Mouse (Mus musculus) hindbrain, embryonic 15.5 days (tissue): ENCODE results near the gene Islr2. TPM values are rescaled to one million over a fixed set of nuclear protein-coding genes. Genes with fewer than 3 reads are reported as not detected.

Experiments
- ATAC-seq: fragments of 200-750 bp; cut with Nextera tagmentation; 2 replicates; pipeline ENCODE4 v1.8.0; 2017; ENCODE audit warnings: low read depth, moderate number of reproducible peaks, moderate TSS enrichment; ENCODE audit not compliant: low FRiP score
- H3K27ac ChIP-seq: fragments of 300-500 bp; sonication (generic); replicated peaks from 2 replicates; pipeline ENCODE4 v1.5.1; 2015; ENCODE audit warnings: mild to moderate bottlenecking, inconsistent platforms
- H3K27me3 ChIP-seq: fragments of 300-500 bp; sonication (generic); 2 replicates; pipeline ENCODE4 v1.6.1; 2015; ENCODE audit warnings: control low read depth, inconsistent platforms
- H3K36me3 ChIP-seq: fragments of 300-500 bp; sonication (generic); 2 replicates; pipeline ENCODE4 v1.6.1; 2015; ENCODE audit warnings: control low read depth, inconsistent platforms
- H3K4me1 ChIP-seq: fragments of 300-500 bp; sonication (generic); replicated peaks from 2 replicates; pipeline ENCODE4 v1.6.1; 2015; ENCODE audit warnings: control low read depth, inconsistent platforms
- H3K4me2 ChIP-seq: fragments of 300-500 bp; sonication (generic); 2 replicates; pipeline ENCODE4 v1.6.1; 2015; ENCODE audit warnings: moderate library complexity, mild to moderate bottlenecking, inconsistent platforms
- H3K4me3 ChIP-seq: fragments of 300-500 bp; sonication (generic); 2 replicates; pipeline ENCODE4 v1.5.1; 2015; ENCODE audit warnings: mild to moderate bottlenecking, inconsistent platforms
- H3K9ac ChIP-seq: fragments of 300-500 bp; sonication (generic); 2 replicates; pipeline ENCODE4 v1.6.1; 2015; ENCODE audit warnings: inconsistent platforms
- H3K9me3 ChIP-seq: fragments of 300-500 bp; sonication (generic); 2 replicates; pipeline ENCODE4 v1.6.1; 2016; ENCODE audit warnings: control low read depth, inconsistent platforms
- WGBS: fragments of 180-500 bp; shearing (Covaris S2); methylation state at CpG from one replicate; pipeline ENCODE4 v1.1.7; 2015; 5-methylcytosine and 5-hydroxymethylcytosine counted together
- polyA plus RNA-seq: library from polyadenylated mRNA; unstranded; fragments of >200 nt; fragmentation: Nextera tagmentation; extraction: Ambion mirVana; gene quantifications from 2 replicates; pipeline ENCODE4 v1.2.1, GENCODE M21; 2015

Gene Islr2
- polyA plus RNA-seq, 1 experiment from 2014 or later, result 27.6 TPM

GRCm38 (mm10) chr9:58200270-58201090 lies 3.6 kb downstream of the Islr2 start:
- peak overlapping the region; percentile 70 for H3K27ac ChIP-seq
- no peaks in the 10 kb centered on the region for H3K36me3 ChIP-seq
- peak overlapping the region; percentile 35 for H3K4me3 ChIP-seq
- no peaks in the 10 kb centered on the region for H3K9me3 ChIP-seq
- H3K9ac ChIP-seq, result peak overlapping the region; percentile 38
- H3K4me1 ChIP-seq, result peaks cover 80% of the 10 kb centered on the region
- H3K27me3 ChIP-seq, result peaks cover 84% of the 10 kb centered on the region
- ATAC-seq, result no peak
- H3K4me2 ChIP-seq, result peak overlapping the region; percentile 64
- 8% methylated on average over 11 of the region's 11 CpGs for WGBS

GRCm38 (mm10) chr9:58199381-58200269 lies 4.5 kb downstream of the Islr2 start:
- peaks cover 78% of the 10 kb centered on the region for H3K4me1 ChIP-seq
- peak overlapping the region; percentile 35 for H3K4me3 ChIP-seq
- no peaks in the 10 kb centered on the region for H3K36me3 ChIP-seq
- peak overlapping the region; percentile 38 for H3K9ac ChIP-seq
- peak overlapping the region; percentile 70 for H3K27ac ChIP-seq
- no peaks in the 10 kb centered on the region for H3K9me3 ChIP-seq
- peaks cover 81% of the 10 kb centered on the region for H3K27me3 ChIP-seq
- ATAC-seq, result no peak
- WGBS, result 1% methylated on average over 41 of the region's 41 CpGs
- peak overlapping the region; percentile 64 for H3K4me2 ChIP-seq

- H3K9ac ChIP-seq, result peak overlapping the region; percentile 47; the same call in 1 of the 2 replicates
- no peaks in the 10 kb centered on the region for H3K9me3 ChIP-seq
- H3K4me1 ChIP-seq, result peaks cover 73% of the 10 kb centered on the region
- 1% methylated on average over 37 of the region's 38 CpGs for WGBS
- ATAC-seq, result no peak
- H3K4me3 ChIP-seq, result peak overlapping the region; percentile 35
- peak overlapping the region; percentile 70; the same call in 1 of the 2 replicates for H3K27ac ChIP-seq
- no peaks in the 10 kb centered on the region for H3K36me3 ChIP-seq
- peak overlapping the region; percentile 64 for H3K4me2 ChIP-seq
- peaks cover 84% of the 10 kb centered on the region for H3K27me3 ChIP-seq
Measured at GRCm38 (mm10) chr9:58198801-58199371, 5.2 kb downstream of the Islr2 start.

- Histone ChIP-seq H3K27ac (peak overlapping the region; percentile 70; the same call in 1 of the 2 replicates), H3K9me3 (no peaks in the 10 kb centered on the region), H3K9ac (peak overlapping the region; percentile 47), H3K4me2 (peak overlapping the region; percentile 64), H3K36me3 (no peaks in the 10 kb centered on the region), H3K4me3 (peak overlapping the region; percentile 35), H3K4me1 (peaks cover 68% of the 10 kb centered on the region), H3K27me3 (peaks cover 75% of the 10 kb centered on the region)
- peak; percentile 25; the same call in 1 of the 2 replicates for ATAC-seq
- WGBS, result 2% methylated on average over 53 of the region's 58 CpGs
Measured at GRCm38 (mm10) chr9:58197781-58198701, 6.1 kb downstream of the Islr2 start.

- Histone ChIP-seq H3K4me3 (peak overlapping the region; percentile 35), H3K9me3 (no peaks in the 10 kb centered on the region), H3K9ac (peak overlapping the region; percentile 22), H3K4me2 (peak overlapping the region; percentile 64), H3K36me3 (no peaks in the 10 kb centered on the region), H3K27me3 (peaks cover 67% of the 10 kb centered on the region), H3K27ac (peak overlapping the region; percentile 1; the same call in 1 of the 2 replicates), H3K4me1 (peaks cover 57% of the 10 kb centered on the region)
- ATAC-seq, result no peak
- 2% methylated on average over 46 of the region's 46 CpGs for WGBS
Measured at GRCm38 (mm10) chr9:58196610-58197567, 7.2 kb downstream of the Islr2 start.

GRCm38 (mm10) chr9:58196141-58196540 lies 8.0 kb downstream of the Islr2 start:
- Histone ChIP-seq H3K9ac (peak overlapping the region; percentile 22), H3K4me1 (peaks cover 49% of the 10 kb centered on the region), H3K36me3 (no peaks in the 10 kb centered on the region), H3K4me3 (peak overlapping the region; percentile 35), H3K27me3 (peaks cover 62% of the 10 kb centered on the region), H3K27ac (no peak overlapping the region), H3K4me2 (peak overlapping the region; percentile 64), H3K9me3 (no peaks in the 10 kb centered on the region)
- no peak for ATAC-seq
- 3% methylated on average over 14 of the region's 14 CpGs for WGBS

- peaks cover 58% of the 10 kb centered on the region for H3K27me3 ChIP-seq
- H3K9me3 ChIP-seq, result no peaks in the 10 kb centered on the region
- peaks cover 45% of the 10 kb centered on the region for H3K4me1 ChIP-seq
- H3K27ac ChIP-seq, result no peak overlapping the region
- no peaks in the 10 kb centered on the region for H3K36me3 ChIP-seq
- 0% methylated on average over 1 of the region's 1 CpGs for WGBS
- peak overlapping the region; percentile 64 for H3K4me2 ChIP-seq
- peak overlapping the region; percentile 22; the same call in 1 of the 2 replicates for H3K9ac ChIP-seq
- peak overlapping the region; percentile 35; the same call in 1 of the 2 replicates for H3K4me3 ChIP-seq
- no peak for ATAC-seq
Measured at GRCm38 (mm10) chr9:58195671-58196070, 8.4 kb downstream of the Islr2 start.

GRCm38 (mm10) chr9:58194222-58194621 lies 9.9 kb downstream of the Islr2 start:
- H3K4me2 ChIP-seq, result no peak overlapping the region
- no peaks in the 10 kb centered on the region for H3K9me3 ChIP-seq
- 65% methylated on average over 9 of the region's 9 CpGs for WGBS
- H3K4me3 ChIP-seq, result no peak overlapping the region
- H3K36me3 ChIP-seq, result no peaks in the 10 kb centered on the region
- no peak overlapping the region for H3K27ac ChIP-seq
- no peak overlapping the region for H3K9ac ChIP-seq
- H3K27me3 ChIP-seq, result peaks cover 43% of the 10 kb centered on the region
- peaks cover 34% of the 10 kb centered on the region for H3K4me1 ChIP-seq
- no peak for ATAC-seq

- no peaks in the 10 kb centered on the region for H3K4me1 ChIP-seq
- no peak for ATAC-seq
- no peak overlapping the region for H3K4me3 ChIP-seq
- no peak overlapping the region for H3K4me2 ChIP-seq
- WGBS, result 71% methylated on average over 6 of the region's 6 CpGs
- no peaks in the 10 kb centered on the region for H3K36me3 ChIP-seq
- no peak overlapping the region for H3K27ac ChIP-seq
- no peaks in the 10 kb centered on the region for H3K27me3 ChIP-seq
- H3K9me3 ChIP-seq, result no peaks in the 10 kb centered on the region
- no peak overlapping the region for H3K9ac ChIP-seq
Measured at GRCm38 (mm10) chr9:58184456-58184855, 19.7 kb downstream of the Islr2 start.

- 94% methylated on average over 2 of the region's 2 CpGs for WGBS
- ATAC-seq, result no peak
Measured at GRCm38 (mm10) chr9:58179390-58179789, 24.7 kb downstream of the Islr2 start.

More at GRCm38 (mm10) chr9:58179390-58179789, 24.7 kb downstream of the Islr2 start:
- no peaks in the 10 kb centered on the region for H3K36me3 ChIP-seq
- no peaks in the 10 kb centered on the region for H3K4me1 ChIP-seq
- no peak overlapping the region for H3K27ac ChIP-seq
- no peak overlapping the region for H3K9ac ChIP-seq
- H3K4me2 ChIP-seq, result no peak overlapping the region
- H3K27me3 ChIP-seq, result no peaks in the 10 kb centered on the region
- no peaks in the 10 kb centered on the region for H3K9me3 ChIP-seq
- no peak overlapping the region for H3K4me3 ChIP-seq
